Mouse (Mus musculus): ENCODE results near the gene Sik1. TPM values are rescaled to one million over a fixed set of nuclear protein-coding genes. Genes with fewer than 3 reads are reported as not detected.

The Sik1 gene
- polyA plus RNA-seq, 1 experiment from 2014 or later = 20.3 TPM

DNA sequence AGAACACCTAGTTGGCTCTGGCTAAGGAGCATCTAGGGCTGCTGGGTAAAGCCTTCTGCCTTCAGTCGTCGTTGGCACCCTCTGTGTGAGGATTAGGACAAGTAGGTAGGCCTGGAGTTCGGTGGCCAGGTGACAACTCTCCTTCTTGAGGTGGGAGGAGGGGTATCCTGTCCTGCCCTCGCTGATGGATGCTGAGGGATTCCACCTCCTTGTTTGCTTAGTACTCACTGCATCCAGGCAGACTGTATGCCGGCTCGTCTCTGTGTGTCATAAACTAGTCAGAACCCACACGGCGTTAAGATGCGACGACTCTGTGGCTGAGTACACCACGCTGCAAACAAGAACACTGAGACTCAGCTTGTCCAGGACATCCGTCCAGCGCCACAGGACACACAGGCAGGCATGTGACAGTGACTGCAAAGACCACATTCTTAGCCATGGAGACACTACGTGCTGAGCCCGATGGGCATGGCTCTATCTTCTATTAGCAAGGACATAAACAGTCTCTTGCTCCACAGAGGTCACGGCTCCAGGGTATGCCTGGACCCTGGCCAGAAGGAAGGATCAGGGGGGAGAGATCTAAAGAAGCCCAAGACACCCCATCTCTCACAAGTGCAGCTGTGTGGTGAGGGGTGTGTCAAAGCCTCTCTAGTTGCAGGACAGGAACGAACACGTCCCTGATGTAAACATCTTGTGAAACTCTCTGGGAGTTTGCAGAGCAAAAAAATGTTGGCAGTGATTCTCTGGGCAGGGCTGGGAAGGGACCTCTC, 13.6 kb downstream of the Sik1 start:
- H3K27me3 ChIP-seq (ENCODE audit: control insufficient read depth, insufficient read depth, low read length) = no peaks in the 10 kb centered on the region
- no peak overlapping the region for H3K4me2 ChIP-seq (ENCODE audit: low read length)
- peaks cover 35% of the 10 kb centered on the region for H3K36me3 ChIP-seq (ENCODE audit: control insufficient read depth, insufficient read depth, low read length)
- H3K27ac ChIP-seq (replicated peaks in 1 of 2; ENCODE audit: control insufficient read depth in 1 of 2, insufficient read depth in 1 of 2, low read depth in 2 of 2, low read length in 2 of 2) = peak overlapping the region; percentile 6 to 7; a peak in 1 of 4 replicates
- 52% methylated on average over 18 of the region's 18 CpGs for WGBS
- no peaks in the 10 kb centered on the region for H3K9me3 ChIP-seq (ENCODE audit: control insufficient read depth, low read length)
- no peak overlapping the region for H3K9ac ChIP-seq (ENCODE audit: low read length)
- H3K4me1 ChIP-seq (ENCODE audit: control insufficient read depth in 2 of 2, insufficient read depth in 2 of 2, low read length in 2 of 2) = peaks cover 25 to 29% of the 10 kb centered on the region in 2 experiments
- no peak; the same call in 1 of the 2 replicates for ATAC-seq (ENCODE audit: insufficient number of reproducible peaks, insufficient read depth, low FRiP score, low read depth)
- H3K4me3 ChIP-seq (ENCODE audit: control insufficient read depth in 1 of 2, insufficient read depth in 1 of 2, low read depth in 1 of 2, low read length in 2 of 2) = no peak overlapping the region

DNA sequence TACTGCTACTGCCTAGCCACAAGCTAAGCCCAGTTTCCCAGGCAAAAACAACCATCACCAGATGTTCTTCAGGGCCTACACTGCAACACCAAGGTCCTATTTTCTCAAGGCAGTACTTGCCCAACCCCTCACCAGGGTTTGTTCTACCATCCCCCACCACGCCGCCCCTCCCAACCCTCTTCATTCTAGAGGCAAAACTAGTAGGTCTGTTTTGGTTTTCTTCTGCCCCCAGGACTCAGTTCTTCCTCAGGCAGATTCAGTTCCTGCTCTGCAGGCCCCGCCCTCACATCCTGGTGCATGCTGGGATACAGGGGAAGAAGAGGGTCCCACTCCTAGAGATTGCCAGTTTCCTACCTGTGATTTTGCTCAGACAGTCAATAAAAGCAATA, 14.2 kb downstream of the Sik1 start:
- 89% methylated on average over 3 of the region's 3 CpGs for WGBS
- H3K4me2 ChIP-seq (ENCODE audit: low read length) = no peak overlapping the region

DNA sequence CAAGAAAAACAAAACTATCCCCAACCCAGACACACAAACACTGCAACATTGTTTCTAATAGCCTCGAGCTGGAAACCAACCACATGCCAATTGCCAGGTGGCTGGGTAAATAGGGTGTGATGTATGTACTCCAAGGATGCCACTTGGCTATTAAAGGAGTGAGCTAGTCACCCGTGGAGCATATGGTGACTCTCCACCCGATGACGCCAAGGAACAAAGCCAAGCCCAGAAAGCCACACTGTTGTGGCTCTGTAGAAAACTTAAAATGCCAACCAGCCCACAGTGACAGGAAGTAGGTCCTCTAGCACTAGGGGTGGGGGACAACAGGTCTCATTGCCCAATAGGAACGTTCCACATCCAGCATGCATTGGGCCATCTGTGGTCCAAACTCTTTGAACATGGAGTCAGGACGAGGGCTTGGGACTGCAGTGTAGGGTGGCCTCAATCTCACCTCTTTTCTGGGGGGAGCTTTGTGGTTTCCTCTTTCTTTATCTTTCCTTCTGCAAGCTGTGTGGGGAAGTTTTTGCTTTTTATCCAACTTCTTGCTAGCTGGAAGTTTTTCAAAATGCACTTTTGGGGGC, 15.1 kb downstream of the Sik1 start:
- no peak overlapping the region for H3K4me2 ChIP-seq (ENCODE audit: low read length)
- peaks cover 20% of the 10 kb centered on the region for H3K36me3 ChIP-seq (ENCODE audit: control insufficient read depth, insufficient read depth, low read length)
- H3K4me3 ChIP-seq (ENCODE audit: control insufficient read depth in 1 of 2, insufficient read depth in 1 of 2, low read depth in 1 of 2, low read length in 2 of 2) = no peak overlapping the region
- no peak overlapping the region for H3K27ac ChIP-seq (replicated peaks in 1 of 2; ENCODE audit: control insufficient read depth in 1 of 2, insufficient read depth in 1 of 2, low read depth in 2 of 2, low read length in 2 of 2)
- peaks cover 25 to 29% of the 10 kb centered on the region in 2 experiments for H3K4me1 ChIP-seq (ENCODE audit: control insufficient read depth in 2 of 2, insufficient read depth in 2 of 2, low read length in 2 of 2)
- H3K9ac ChIP-seq (ENCODE audit: low read length) = no peak overlapping the region
- H3K9me3 ChIP-seq (ENCODE audit: control insufficient read depth, low read length) = no peaks in the 10 kb centered on the region
- WGBS = 76% methylated on average over 6 of the region's 6 CpGs
- no peak for ATAC-seq (ENCODE audit: insufficient number of reproducible peaks, insufficient read depth, low FRiP score, low read depth)
- no peaks in the 10 kb centered on the region for H3K27me3 ChIP-seq (ENCODE audit: control insufficient read depth, insufficient read depth, low read length)

More for the DNA sequence above, 14.2 kb downstream of the Sik1 start:
- no peak for ATAC-seq (ENCODE audit: insufficient number of reproducible peaks, insufficient read depth, low FRiP score, low read depth)
- Histone ChIP-seq H3K9ac (ENCODE audit: low read length) (no peak overlapping the region), H3K27me3 (ENCODE audit: control insufficient read depth, insufficient read depth, low read length) (no peaks in the 10 kb centered on the region), H3K27ac (replicated peaks in 1 of 2; ENCODE audit: control insufficient read depth in 1 of 2, insufficient read depth in 1 of 2, low read depth in 2 of 2, low read length in 2 of 2) (0 out of 4 replicates have a peak overlapping the region, but pooled peaks of 1 of the 2 experiments have one; percentile 3), H3K4me1 (ENCODE audit: control insufficient read depth in 2 of 2, insufficient read depth in 2 of 2, low read length in 2 of 2) (peaks cover 25 to 29% of the 10 kb centered on the region in 2 experiments), H3K4me3 (ENCODE audit: control insufficient read depth in 1 of 2, insufficient read depth in 1 of 2, low read depth in 1 of 2, low read length in 2 of 2) (no peak overlapping the region), H3K36me3 (ENCODE audit: control insufficient read depth, insufficient read depth, low read length) (peaks cover 29% of the 10 kb centered on the region), H3K9me3 (ENCODE audit: control insufficient read depth, low read length) (no peaks in the 10 kb centered on the region)

DNA sequence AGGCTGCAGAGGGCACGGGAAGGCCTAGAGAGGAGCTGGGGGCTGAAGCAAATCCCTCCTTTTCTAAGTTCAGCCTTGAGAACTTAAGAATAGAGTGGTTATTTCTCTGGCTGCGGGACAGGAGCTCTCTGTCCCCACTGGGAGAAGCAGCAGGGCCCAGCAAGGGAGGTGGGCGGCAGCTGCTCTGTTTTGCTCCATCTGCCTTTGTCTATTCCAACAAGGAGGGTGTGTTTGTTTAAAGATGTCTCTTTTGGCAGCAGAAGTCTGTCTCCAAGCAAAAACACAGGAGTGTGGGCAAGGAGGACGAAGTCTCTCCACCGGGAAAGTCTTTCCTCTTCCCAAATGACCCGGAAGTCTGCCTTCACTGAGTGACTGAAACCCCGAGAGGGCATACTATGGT, 18.8 kb downstream of the Sik1 start:
- Histone ChIP-seq H3K27ac (replicated peaks in 1 of 2; ENCODE audit: control insufficient read depth in 1 of 2, insufficient read depth in 1 of 2, low read depth in 2 of 2, low read length in 2 of 2) (0 out of 4 replicates have a peak overlapping the region, but pooled peaks of 1 of the 2 experiments have one; percentile 15), H3K4me3 (ENCODE audit: control insufficient read depth in 1 of 2, insufficient read depth in 1 of 2, low read depth in 1 of 2, low read length in 2 of 2) (no peak overlapping the region), H3K4me2 (ENCODE audit: low read length) (no peak overlapping the region), H3K27me3 (ENCODE audit: control insufficient read depth, insufficient read depth, low read length) (no peaks in the 10 kb centered on the region), H3K4me1 (ENCODE audit: control insufficient read depth in 2 of 2, insufficient read depth in 2 of 2, low read length in 2 of 2) (peaks cover 38 to 41% of the 10 kb centered on the region in 2 experiments), H3K9ac (ENCODE audit: low read length) (no peak overlapping the region), H3K9me3 (ENCODE audit: control insufficient read depth, low read length) (no peaks in the 10 kb centered on the region), H3K36me3 (ENCODE audit: control insufficient read depth, insufficient read depth, low read length) (no peaks in the 10 kb centered on the region)
- 67% methylated on average over 7 of the region's 7 CpGs for WGBS
- ATAC-seq (ENCODE audit: insufficient number of reproducible peaks, insufficient read depth, low FRiP score, low read depth) = no peak

DNA sequence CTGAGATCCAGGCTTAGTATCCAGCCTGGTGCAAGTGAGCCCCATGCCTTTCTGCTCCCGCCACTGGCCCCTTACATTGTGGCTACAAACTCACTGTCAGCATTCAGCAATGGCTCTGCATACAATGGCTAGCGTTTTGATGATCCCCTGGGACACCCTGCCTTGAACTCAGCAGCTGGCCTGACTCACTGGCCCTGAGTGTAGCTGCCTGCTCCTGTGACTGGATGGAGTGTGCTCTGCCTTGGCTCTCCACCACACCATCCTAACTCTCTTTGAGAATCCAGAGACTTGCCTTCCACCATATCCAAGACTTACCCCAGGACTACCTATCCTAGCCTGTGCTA, 19.4 kb downstream of the Sik1 start:
- Histone ChIP-seq H3K27ac (replicated peaks in 1 of 2; ENCODE audit: control insufficient read depth in 1 of 2, insufficient read depth in 1 of 2, low read depth in 2 of 2, low read length in 2 of 2) (no peak overlapping the region), H3K27me3 (ENCODE audit: control insufficient read depth, insufficient read depth, low read length) (no peaks in the 10 kb centered on the region), H3K4me1 (ENCODE audit: control insufficient read depth in 2 of 2, insufficient read depth in 2 of 2, low read length in 2 of 2) (peaks cover 35 to 36% of the 10 kb centered on the region in 2 experiments), H3K4me2 (ENCODE audit: low read length) (no peak overlapping the region), H3K4me3 (ENCODE audit: control insufficient read depth in 1 of 2, insufficient read depth in 1 of 2, low read depth in 1 of 2, low read length in 2 of 2) (no peak overlapping the region), H3K9ac (ENCODE audit: low read length) (no peak overlapping the region), H3K9me3 (ENCODE audit: control insufficient read depth, low read length) (no peaks in the 10 kb centered on the region), H3K36me3 (ENCODE audit: control insufficient read depth, insufficient read depth, low read length) (no peaks in the 10 kb centered on the region)
- no peak for ATAC-seq (ENCODE audit: insufficient number of reproducible peaks, insufficient read depth, low FRiP score, low read depth)
- 69% methylated on average over 2 of the region's 2 CpGs for WGBS

DNA sequence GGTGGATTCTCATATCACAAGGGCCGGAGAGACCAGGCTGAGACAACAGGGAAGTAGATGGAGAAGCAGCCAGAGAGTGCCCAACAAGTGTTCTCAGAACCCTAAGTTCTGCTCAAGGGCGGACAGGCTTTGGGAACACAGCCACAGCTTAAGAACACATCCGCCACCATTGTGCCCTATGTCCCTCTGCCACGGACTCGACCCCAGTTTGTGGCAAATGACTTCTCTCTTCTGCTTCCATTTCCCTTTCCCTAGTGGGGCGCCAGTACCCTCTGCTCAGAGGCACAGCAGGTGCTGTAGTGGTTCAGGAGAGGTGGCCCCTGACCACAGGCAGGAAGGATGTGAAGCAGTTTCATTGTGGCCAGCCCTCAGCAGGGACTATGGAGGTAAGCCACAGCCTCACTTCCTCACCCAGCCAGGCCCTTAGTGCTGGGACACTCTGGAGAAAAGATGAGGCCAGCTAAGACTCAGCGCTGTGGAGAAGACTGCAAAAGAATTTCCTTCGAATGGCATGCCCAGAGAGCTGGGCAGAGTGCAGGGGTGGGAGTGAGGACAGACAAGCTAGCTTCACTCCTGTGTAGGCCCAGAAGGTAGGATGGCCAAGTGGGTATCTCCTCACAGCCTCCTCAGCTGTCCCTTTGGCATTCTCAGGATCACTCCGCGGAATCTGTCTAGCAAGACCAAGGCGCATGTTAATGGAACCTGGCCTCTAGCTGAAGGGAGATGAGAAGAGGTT, 19.9 kb downstream of the Sik1 start:
- Histone ChIP-seq H3K9me3 (ENCODE audit: control insufficient read depth, low read length) (no peaks in the 10 kb centered on the region), H3K9ac (ENCODE audit: low read length) (no peak overlapping the region), H3K4me3 (ENCODE audit: control insufficient read depth in 1 of 2, insufficient read depth in 1 of 2, low read depth in 1 of 2, low read length in 2 of 2) (no peak overlapping the region), H3K36me3 (ENCODE audit: control insufficient read depth, insufficient read depth, low read length) (no peaks in the 10 kb centered on the region), H3K27me3 (ENCODE audit: control insufficient read depth, insufficient read depth, low read length) (no peaks in the 10 kb centered on the region), H3K4me1 (ENCODE audit: control insufficient read depth in 2 of 2, insufficient read depth in 2 of 2, low read length in 2 of 2) (peaks cover 35 to 38% of the 10 kb centered on the region in 2 experiments), H3K4me2 (ENCODE audit: low read length) (no peak overlapping the region), H3K27ac (replicated peaks in 1 of 2; ENCODE audit: control insufficient read depth in 1 of 2, insufficient read depth in 1 of 2, low read depth in 2 of 2, low read length in 2 of 2) (no peak overlapping the region)
- WGBS = 96% methylated on average over 11 of the region's 11 CpGs
- no peak for ATAC-seq (ENCODE audit: insufficient number of reproducible peaks, insufficient read depth, low FRiP score, low read depth)

DNA sequence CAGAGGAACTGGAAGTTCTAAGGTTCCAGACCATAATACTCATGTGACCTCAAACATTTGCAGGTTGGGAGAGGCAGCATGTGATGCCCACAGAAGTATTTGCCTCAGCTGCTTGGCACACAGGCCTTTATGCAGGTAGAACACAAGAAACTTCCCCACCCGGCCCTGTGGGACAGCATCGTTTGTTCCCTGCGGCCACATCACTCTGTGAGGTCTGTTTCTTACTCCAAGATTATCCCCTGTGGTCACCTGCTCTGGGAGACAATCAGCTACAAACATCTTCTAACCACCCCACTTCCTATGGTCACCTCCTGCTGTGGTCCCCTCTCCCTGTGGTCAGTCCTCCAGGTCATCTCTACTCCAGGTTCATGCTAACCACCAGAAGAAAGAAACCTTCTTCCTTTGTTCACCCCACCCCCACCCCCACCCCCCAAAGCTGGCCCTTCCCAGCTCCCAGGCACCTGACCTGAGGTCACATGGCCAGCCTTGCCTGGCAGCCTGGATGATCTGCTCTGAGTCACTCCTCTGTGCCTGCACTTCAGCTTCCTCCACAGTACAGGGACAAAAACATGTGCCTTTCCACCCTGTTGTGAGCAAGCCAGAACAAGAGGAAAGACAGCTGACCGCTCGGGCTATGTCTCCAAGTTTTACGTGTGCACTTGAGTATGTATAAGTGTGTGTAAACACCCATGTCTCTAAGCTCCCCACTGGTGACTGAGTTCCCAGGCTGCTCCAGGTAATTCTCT, 21.1 kb downstream of the Sik1 start:
- Histone ChIP-seq H3K4me3 (ENCODE audit: control insufficient read depth in 1 of 2, insufficient read depth in 1 of 2, low read depth in 1 of 2, low read length in 2 of 2) (no peak overlapping the region), H3K4me1 (ENCODE audit: control insufficient read depth in 2 of 2, insufficient read depth in 2 of 2, low read length in 2 of 2) (peaks cover 35 to 41% of the 10 kb centered on the region in 2 experiments), H3K27me3 (ENCODE audit: control insufficient read depth, insufficient read depth, low read length) (no peaks in the 10 kb centered on the region), H3K4me2 (ENCODE audit: low read length) (no peak overlapping the region), H3K36me3 (ENCODE audit: control insufficient read depth, insufficient read depth, low read length) (no peaks in the 10 kb centered on the region), H3K27ac (replicated peaks in 1 of 2; ENCODE audit: control insufficient read depth in 1 of 2, insufficient read depth in 1 of 2, low read depth in 2 of 2, low read length in 2 of 2) (peak overlapping the region; percentile 54 to 71), H3K9ac (ENCODE audit: low read length) (0 out of 2 replicates have a peak overlapping the region, but pooled peaks have one; percentile 49), H3K9me3 (ENCODE audit: control insufficient read depth, low read length) (no peaks in the 10 kb centered on the region)
- no peak for ATAC-seq (ENCODE audit: insufficient number of reproducible peaks, insufficient read depth, low FRiP score, low read depth)
- 67% methylated on average over 6 of the region's 6 CpGs for WGBS

Data from heart, embryonic 14.5 days (tissue).